Mouse (Mus musculus): ENCODE data around the gene Tlr5. TPM values are rescaled to one million over a fixed set of nuclear protein-coding genes. Genes with fewer than 3 reads are reported as not detected.
A peak's percentile ranks its signal among the peaks of the same experiment; 100 is the strongest.

Tlr5 gene
- polyA plus RNA-seq, 1 experiment, result 0.90 TPM

- DNase-seq (ENCODE audit: low read depth, low spot score), result no peak
- 80% methylated on average over 6 of the region's 6 CpGs for WGBS
These were observed 9.0 kb upstream of the Tlr5 start for GRCm38 (mm10) chr1:182945561-182945960.

GRCm38 (mm10) chr1:182951298-182951697, 3.3 kb upstream of the Tlr5 start:
- WGBS, result 30% methylated on average over 9 of the region's 9 CpGs
- no peak for DNase-seq (ENCODE audit: low read depth, low spot score)

GRCm38 (mm10) chr1:182953165-182953564, 1.4 kb upstream of the Tlr5 start:
- 78% methylated on average over 3 of the region's 3 CpGs for WGBS

GRCm38 (mm10) chr1:182953667-182954066, 921 bp upstream of the Tlr5 start:
- DNase-seq (ENCODE audit: low read depth, low spot score), result no peak
- 83% methylated on average over 4 of the region's 4 CpGs for WGBS

More at GRCm38 (mm10) chr1:182953165-182953564, 1.4 kb upstream of the Tlr5 start:
- DNase-seq (ENCODE audit: low read depth, low spot score), result no peak

GRCm38 (mm10) chr1:182955047-182955620, 546 bp downstream of the Tlr5 start:
- no peak for DNase-seq (ENCODE audit: low read depth, low spot score)
- WGBS, result 8% methylated on average over 15 of the region's 15 CpGs

- 65% methylated on average over 12 of the region's 12 CpGs for WGBS
- DNase-seq (ENCODE audit: low read depth, low spot score), result no peak
These were observed 1.8 kb downstream of the Tlr5 start for GRCm38 (mm10) chr1:182956186-182956960.

- DNase-seq (ENCODE audit: low read depth, low spot score), result peak; percentile 77
- 41% methylated on average over 16 of the region's 16 CpGs for WGBS
These were observed 2.6 kb downstream of the Tlr5 start for GRCm38 (mm10) chr1:182957001-182957757.

- WGBS, result 43% methylated on average over 13 of the region's 13 CpGs
- no peak for DNase-seq (ENCODE audit: low read depth, low spot score)
These were observed 3.4 kb downstream of the Tlr5 start for GRCm38 (mm10) chr1:182957826-182958544.

GRCm38 (mm10) chr1:182958824-182959223, 4.2 kb downstream of the Tlr5 start:
- 40% methylated on average over 3 of the region's 3 CpGs for WGBS
- DNase-seq (ENCODE audit: low read depth, low spot score), result no peak

- no peak for DNase-seq (ENCODE audit: low read depth, low spot score)
- WGBS, result under 1% methylated on average over 17 of the region's 17 CpGs
These were observed 4.7 kb downstream of the Tlr5 start for GRCm38 (mm10) chr1:182959251-182959691.

- peak; percentile 64 for DNase-seq (ENCODE audit: low read depth, low spot score)
- WGBS, result under 1% methylated on average over 20 of the region's 20 CpGs
These were observed 5.3 kb downstream of the Tlr5 start for GRCm38 (mm10) chr1:182959811-182960455.

GRCm38 (mm10) chr1:182961076-182961475, 6.5 kb downstream of the Tlr5 start:
- 83% methylated on average over 5 of the region's 5 CpGs for WGBS
- no peak for DNase-seq (ENCODE audit: low read depth, low spot score)

- no peak for DNase-seq (ENCODE audit: low read depth, low spot score)
- WGBS, result 66% methylated on average over 5 of the region's 5 CpGs
These were observed 8.7 kb downstream of the Tlr5 start for GRCm38 (mm10) chr1:182963329-182963728.

- DNase-seq (ENCODE audit: low read depth, low spot score), result no peak
- 78% methylated on average over 9 of the region's 9 CpGs for WGBS
These were observed 10.4 kb downstream of the Tlr5 start for GRCm38 (mm10) chr1:182964855-182965466.

- DNase-seq (ENCODE audit: low read depth, low spot score), result no peak
- WGBS, result 92% methylated on average over 9 of the region's 9 CpGs
These were observed 14.1 kb downstream of the Tlr5 start for GRCm38 (mm10) chr1:182968732-182969131.

GRCm38 (mm10) chr1:182972240-182972639, 17.7 kb downstream of the Tlr5 start:
- DNase-seq (ENCODE audit: low read depth, low spot score), result no peak
- WGBS, result 93% methylated on average over 6 of the region's 6 CpGs

- 88% methylated on average over 14 of the region's 14 CpGs for WGBS
- no peak for DNase-seq (ENCODE audit: low read depth, low spot score)
These were observed 20.2 kb downstream of the Tlr5 start for GRCm38 (mm10) chr1:182974826-182975225.

GRCm38 (mm10) chr1:182980702-182981101, 26.1 kb downstream of the Tlr5 start:
- whole genome bisulfite sequencing, result 52% methylated on average over 6 of the region's 6 CpGs
- no peak for DNase-seq (ENCODE audit: low read depth, low spot score)

- peak; percentile 92 for DNase-seq (ENCODE audit: low read depth, low spot score)
- WGBS, result under 1% methylated on average over 13 of the region's 15 CpGs
These were observed 28.4 kb downstream of the Tlr5 start for GRCm38 (mm10) chr1:182982995-182983394.
